Mouse (Mus musculus) hindbrain, postnatal 0 days (tissue): Measurements from ENCODE around the gene Plekhm1. TPM values are rescaled to one million over a fixed set of nuclear protein-coding genes. Genes with fewer than 3 reads are reported as not detected.

Experiments
- ATAC-seq: fragments of 200-750 bp; cut with Nextera tagmentation; 2 replicates; pipeline ENCODE4 v1.8.0; 2017; ENCODE audit warnings: mild to moderate bottlenecking, moderate TSS enrichment, moderate library complexity
- DNase-seq: peaks from one replicate; pipeline ENCODE4 v3.0.0-alpha.2; 2015; ENCODE audit warnings: low spot score
- H3K27ac ChIP-seq: fragments of 300-500 bp; sonication (generic); 2 replicates; pipeline ENCODE4 v1.5.1; 2014; ENCODE audit warnings: mild to moderate bottlenecking
- H3K27me3 ChIP-seq: fragments of 300-500 bp; sonication (generic); 2 replicates; pipeline ENCODE4 v1.6.1; 2014; ENCODE audit warnings: low read length, mixed read lengths; ENCODE audit not compliant: insufficient read depth
- H3K36me3 ChIP-seq: fragments of 300-500 bp; sonication (generic); 2 replicates; pipeline ENCODE4 v1.6.1; 2014; ENCODE audit warnings: low read length, mixed read lengths; ENCODE audit not compliant: insufficient read depth
- H3K4me1 ChIP-seq: fragments of 300-500 bp; sonication (generic); 2 replicates; pipeline ENCODE4 v1.6.1; 2014; ENCODE audit warnings: antibody characterized with exemption, low read length, mixed read lengths; ENCODE audit not compliant: insufficient read depth
- H3K4me2 ChIP-seq: fragments of 300-500 bp; sonication (generic); 2 replicates; pipeline ENCODE4 v1.6.1; 2014; ENCODE audit warnings: low read depth, mild to moderate bottlenecking, low read length, moderate library complexity, mixed read lengths
- H3K4me3 ChIP-seq: fragments of 300-500 bp; sonication (generic); 2 replicates; pipeline ENCODE4 v1.5.1; 2014; ENCODE audit warnings: low read length
- H3K9ac ChIP-seq: fragments of 300-500 bp; sonication (generic); replicated peaks from 2 replicates; pipeline ENCODE4 v1.6.1; 2014; ENCODE audit warnings: mild to moderate bottlenecking, low read length, moderate library complexity, mixed read lengths
- H3K9me3 ChIP-seq: fragments of 300-500 bp; sonication (generic); 2 replicates; pipeline ENCODE4 v1.6.1; 2016; ENCODE audit warnings: low read length, mixed read lengths
- CTCF ChIP-seq: IDR thresholded peaks from 2 replicates; pipeline ENCODE4 v1.5.1; 2016; ENCODE audit warnings: antibody characterized with exemption, control low read depth, low read depth
- WGBS: fragments of 180-500 bp; shearing (Covaris S2); extraction: QIAGEN DNeasy Blood & Tissue Kit; methylation state at CpG from one replicate; pipeline ENCODE4 v1.1.7; 2014; 5-methylcytosine and 5-hydroxymethylcytosine counted together
- polyA plus RNA-seq: library from polyadenylated mRNA; unstranded; fragments of >200 nt; fragmentation: Nextera tagmentation; extraction: Ambion mirVana; gene quantifications from 2 replicates; pipeline ENCODE4 v1.2.1, GENCODE M21; 2015
- total RNA-seq: library from RNA; depleted of rRNA; stranded (reverse); fragments of >200 nt; gene quantifications from 2 replicates; pipeline ENCODE4 v1.2.3, GENCODE M21; 2014

Plekhm1 gene
- total and polyA plus RNA-seq, 2 experiments from 2014 or later = 6.3 to 8.2 TPM

DNA sequence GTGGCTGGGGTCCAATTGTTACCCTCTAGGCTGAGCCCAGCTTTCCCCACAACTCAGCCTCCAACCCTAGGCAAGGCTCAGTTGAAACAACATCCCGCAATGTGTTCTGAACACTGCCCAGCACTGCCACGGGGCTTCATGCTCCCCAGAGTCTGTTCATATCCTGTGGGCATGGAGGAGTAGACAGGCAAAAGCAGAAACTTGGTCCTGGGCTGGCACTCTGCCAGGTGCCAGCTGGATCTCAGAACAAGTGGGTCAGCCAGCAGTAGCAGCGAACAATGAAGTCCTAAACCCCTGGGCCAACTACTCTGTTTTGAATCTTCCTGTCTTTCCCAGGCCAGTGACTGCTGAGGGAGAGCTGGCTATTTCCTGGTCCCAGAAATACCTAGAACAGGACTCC, 40.4 kb downstream of the Plekhm1 start:
- 44% methylated on average over 3 of the region's 3 CpGs for whole genome bisulfite sequencing
- Histone ChIP-seq H3K36me3 (peaks cover 21% of the 10 kb centered on the region), H3K4me2 (no peak overlapping the region), H3K4me3 (no peak overlapping the region), H3K27me3 (no peaks in the 10 kb centered on the region), H3K27ac (no peak overlapping the region), H3K9ac (no peak overlapping the region), H3K4me1 (peaks cover 3% of the 10 kb centered on the region; the same call in 1 of the 2 replicates), H3K9me3 (no peaks in the 10 kb centered on the region)
- ATAC-seq = 0 out of 2 replicates have a peak, but pooled peaks have one; percentile 53
- TF ChIP-seq CTCF = no peak
- peak; percentile 63 for DNase-seq

DNA sequence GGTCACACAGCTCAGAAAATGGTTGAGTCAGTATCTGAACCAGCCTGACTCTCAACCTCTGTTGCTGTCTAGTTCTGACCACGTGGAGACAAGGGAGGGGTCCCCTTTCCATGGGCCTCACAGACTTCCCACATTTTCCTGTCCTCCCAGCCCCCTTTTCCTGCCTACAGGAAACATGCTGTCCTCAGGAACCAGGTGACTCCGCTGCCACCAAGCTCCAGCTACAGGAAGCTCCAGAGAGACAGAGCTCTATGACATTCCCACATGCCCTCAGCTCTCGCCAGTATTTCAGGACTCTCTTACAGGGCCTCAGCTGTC, 41.3 kb downstream of the Plekhm1 start:
- Histone ChIP-seq H3K27ac (no peak overlapping the region), H3K36me3 (peaks cover 17% of the 10 kb centered on the region), H3K4me3 (no peak overlapping the region), H3K4me2 (no peak overlapping the region), H3K9me3 (no peaks in the 10 kb centered on the region), H3K27me3 (no peaks in the 10 kb centered on the region), H3K9ac (no peak overlapping the region), H3K4me1 (peaks cover 3% of the 10 kb centered on the region; the same call in 1 of the 2 replicates)
- DNase-seq = no peak
- ATAC-seq = no peak
- 86% methylated on average over 3 of the region's 3 CpGs for WGBS
- TF ChIP-seq CTCF = no peak

DNA sequence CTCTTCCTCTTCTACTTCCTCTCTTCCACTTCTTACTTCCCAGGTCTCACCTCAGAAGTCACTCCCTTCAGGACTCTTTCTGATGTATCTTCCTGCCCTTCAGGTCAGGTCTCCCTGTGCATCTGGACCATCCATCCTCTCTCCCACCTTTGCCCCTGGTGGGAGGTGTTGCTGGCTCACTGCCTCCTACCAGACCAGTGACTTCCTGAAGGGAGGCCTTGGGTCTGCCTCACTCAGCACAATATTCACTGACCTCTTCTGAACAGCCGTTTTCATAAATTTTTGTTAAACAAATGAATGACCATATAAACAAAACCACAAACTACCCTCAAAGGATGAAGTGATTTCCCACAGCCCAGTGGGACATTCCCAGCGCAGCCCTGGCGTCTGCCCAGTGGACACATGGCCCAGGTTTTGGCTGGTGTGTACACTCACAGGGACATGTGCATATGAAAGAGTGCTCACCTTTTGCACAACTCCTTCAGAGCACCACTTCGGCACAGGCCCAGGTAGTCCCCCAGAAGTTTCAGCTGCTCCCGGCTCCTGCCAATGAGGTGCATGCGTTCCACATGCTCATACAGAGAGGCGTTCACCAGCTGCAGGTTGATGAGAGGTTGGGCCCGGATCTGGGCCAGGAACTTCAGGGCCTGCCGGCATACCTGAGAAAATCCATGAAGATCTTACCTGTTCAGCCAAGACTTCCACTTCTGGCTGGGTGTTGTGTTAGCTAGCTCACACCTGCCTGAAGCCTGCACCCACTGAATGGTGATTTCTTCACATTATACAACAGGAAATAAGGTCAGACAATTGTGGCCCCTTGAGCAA, 41.9 kb downstream of the Plekhm1 start:
- ATAC-seq = no peak
- Histone ChIP-seq H3K9me3 (no peaks in the 10 kb centered on the region), H3K4me3 (no peak overlapping the region), H3K36me3 (peaks cover 13% of the 10 kb centered on the region), H3K4me1 (peaks cover 3% of the 10 kb centered on the region; the same call in 1 of the 2 replicates), H3K27ac (no peak overlapping the region), H3K9ac (no peak overlapping the region), H3K4me2 (no peak overlapping the region), H3K27me3 (no peaks in the 10 kb centered on the region)
- DNase-seq = no peak
- no peak for TF ChIP-seq CTCF
- WGBS = 93% methylated on average over 9 of the region's 9 CpGs

DNA sequence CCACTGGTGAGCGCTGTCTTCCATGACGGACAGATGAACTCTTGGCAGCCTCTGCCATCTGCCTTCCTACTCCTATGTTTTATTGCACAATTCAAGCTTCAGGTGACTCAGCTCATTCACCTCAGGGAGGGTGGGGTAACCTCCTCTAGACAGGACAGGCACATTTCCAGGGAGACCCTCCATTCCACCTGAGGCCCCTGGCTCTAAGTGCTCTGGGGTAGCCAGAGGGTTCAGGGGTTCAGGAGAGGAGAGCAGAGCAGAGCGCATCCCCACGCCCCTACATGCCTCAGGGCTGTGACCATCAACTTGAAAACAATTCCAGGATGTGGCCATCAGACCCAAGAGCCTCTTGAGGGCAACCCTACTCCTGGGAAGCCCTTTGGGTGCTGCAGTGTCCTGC, 47.0 kb downstream of the Plekhm1 start:
- TF ChIP-seq CTCF = no peak
- H3K4me3 ChIP-seq = no peak overlapping the region
- peaks cover 8% of the 10 kb centered on the region; the same call in 1 of the 2 replicates for H3K4me1 ChIP-seq
- 92% methylated on average over 4 of the region's 4 CpGs for WGBS
- H3K27ac ChIP-seq = no peak overlapping the region
- peaks cover 12% of the 10 kb centered on the region for H3K36me3 ChIP-seq
- peaks cover 4% of the 10 kb centered on the region for H3K27me3 ChIP-seq
- DNase-seq (no peak), ATAC-seq (no peak)
- no peak overlapping the region for H3K9ac ChIP-seq
- no peaks in the 10 kb centered on the region for H3K9me3 ChIP-seq
- H3K4me2 ChIP-seq = no peak overlapping the region

DNA sequence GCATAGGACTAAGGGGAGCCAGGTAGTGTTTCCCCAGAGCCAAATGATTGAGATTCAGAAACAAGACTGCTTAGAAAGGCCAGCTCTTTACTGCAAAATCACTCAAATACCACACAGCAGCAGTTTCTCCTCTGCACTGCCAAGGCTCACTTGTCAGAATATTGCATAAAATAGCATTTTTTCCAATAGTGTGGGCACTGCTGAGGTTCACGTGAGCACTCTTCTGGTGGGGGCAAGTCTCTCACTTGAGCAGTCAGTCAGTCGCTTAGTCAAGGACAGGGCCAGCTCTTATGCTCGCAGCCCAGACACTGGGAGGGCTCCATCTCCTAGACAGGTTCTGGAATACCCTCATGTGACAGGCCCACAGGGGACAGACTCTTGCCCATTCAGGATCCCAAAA, 47.5 kb downstream of the Plekhm1 start:
- H3K9ac ChIP-seq = no peak overlapping the region
- no peak overlapping the region for H3K4me2 ChIP-seq
- H3K27me3 ChIP-seq = peaks cover 8% of the 10 kb centered on the region
- TF ChIP-seq CTCF = no peak
- ATAC-seq (no peak), DNase-seq (no peak)
- peaks cover 10% of the 10 kb centered on the region; the same call in 1 of the 2 replicates for H3K4me1 ChIP-seq
- H3K9me3 ChIP-seq = no peaks in the 10 kb centered on the region
- no peak overlapping the region for H3K27ac ChIP-seq
- WGBS = 84% methylated on average over 3 of the region's 3 CpGs
- peaks cover 9% of the 10 kb centered on the region for H3K36me3 ChIP-seq
- H3K4me3 ChIP-seq = no peak overlapping the region

DNA sequence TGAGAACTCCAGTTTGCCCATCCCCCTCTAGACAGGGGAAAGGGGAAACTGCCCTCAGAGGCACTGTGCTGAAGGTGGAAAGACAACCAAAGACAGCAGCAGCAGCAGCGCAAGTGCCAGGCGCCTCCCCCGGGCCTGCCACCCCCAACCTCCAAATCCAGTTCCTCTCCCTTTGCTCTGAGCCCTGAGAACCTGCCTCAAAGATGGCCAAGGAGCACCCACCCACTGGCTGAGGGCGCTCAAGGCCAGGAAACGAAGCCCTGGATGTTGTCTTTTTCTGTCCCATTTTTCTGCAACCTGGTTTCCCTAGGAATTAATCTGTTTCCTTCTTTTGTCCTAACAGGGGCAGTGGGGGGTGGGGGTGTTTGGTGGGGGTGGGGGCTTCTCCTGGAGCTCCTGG, 48.2 kb downstream of the Plekhm1 start:
- peaks cover 13% of the 10 kb centered on the region for H3K27me3 ChIP-seq

More for the DNA sequence above, 48.2 kb downstream of the Plekhm1 start:
- 44% methylated on average over 5 of the region's 5 CpGs for WGBS
- Histone ChIP-seq H3K4me2 (peak overlapping the region; percentile 71; the same call in 1 of the 2 replicates), H3K4me1 (peaks cover 13% of the 10 kb centered on the region; the same call in 1 of the 2 replicates), H3K36me3 (peaks cover 9% of the 10 kb centered on the region), H3K9me3 (no peaks in the 10 kb centered on the region), H3K4me3 (no peak overlapping the region), H3K9ac (no peak overlapping the region), H3K27ac (no peak overlapping the region)
- no peak for ATAC-seq
- TF ChIP-seq CTCF = no peak
- DNase-seq = no peak
